Mouse (Mus musculus) layer of hippocampus, postnatal 25 days (tissue): ENCODE data around the gene Rnase2b. TPM values are rescaled to one million over a fixed set of nuclear protein-coding genes. Genes with fewer than 3 reads are reported as not detected.

ENCODE experiments used
- total RNA-seq, 2 experiments: library from RNA; stranded (reverse); gene quantifications; 2 replicates each; pipeline ENCODE4 v1.2.3; 2021

The Rnase2b gene
- total RNA-seq, 2 experiments from 2014 or later, result 0.37 TPM; not detected in 1

Other genes starting within 250 kb of the Rnase2b start
- 10 to 100 TPM; 34.6 to 37.0 TPM for gene Osgep, start 237.4 kb upstream of the Rnase2b start, total RNA-seq
- gene Apex1, start 237.3 kb upstream of the Rnase2b start, total RNA-seq, result 10 to 100 TPM; 67.4 to 75.4 TPM
- 10 to 100 TPM; 85.3 to 88.8 TPM for gene Pip4p1, start 231.4 kb upstream of the Rnase2b start, total RNA-seq
- gene Pnp, start 231.2 kb upstream of the Rnase2b start, total RNA-seq, result 10 to 100 TPM; 13.0 to 17.4 TPM
- gene Gm49342, start 217.7 kb upstream of the Rnase2b start, total RNA-seq, result 10 to 100 TPM in 1 of 2 experiments, 1 to 10 TPM in 1; 8.9 to 14.9 TPM
- gene Pnp2, start 206.3 kb upstream of the Rnase2b start, total RNA-seq, result 1 to 10 TPM in 1 of 2 experiments, under 1 TPM in 1; 0.62 to 1.1 TPM
- gene Rnase10, start 154.5 kb upstream of the Rnase2b start, total RNA-seq, result not detected
- not detected for gene Rnase9, start 120.4 kb upstream of the Rnase2b start, total RNA-seq
- not detected for gene Rnase11, start 112.1 kb upstream of the Rnase2b start, total RNA-seq
- gene Rnase12, start 104.6 kb upstream of the Rnase2b start, total RNA-seq, result not detected
- not detected for gene Olfr750, start 87.8 kb upstream of the Rnase2b start, total RNA-seq
- gene Rnase4, start 71.2 kb upstream of the Rnase2b start, total RNA-seq, result 10 to 100 TPM; 17.0 to 19.4 TPM
- gene Ang, start 71.1 kb upstream of the Rnase2b start, total RNA-seq, result 1 to 10 TPM; 3.4 to 4.7 TPM
- gene Eddm3b, start 47.8 kb upstream of the Rnase2b start, total RNA-seq, result not detected
- gene Rnase6, start 38.4 kb upstream of the Rnase2b start, total RNA-seq, result under 1 TPM in 1 of 2 experiments, not detected in 1; 0.25 TPM
- gene Rnase1, start 15.5 kb upstream of the Rnase2b start, total RNA-seq, result 1 to 10 TPM; 2.4 to 3.4 TPM
- not detected for gene Ang2, start 36.9 kb downstream of the Rnase2b start, total RNA-seq
- gene Ear14, start 41.1 kb downstream of the Rnase2b start, total RNA-seq, result not detected
- gene Rnase2a, start 93.9 kb downstream of the Rnase2b start, total RNA-seq, result not detected
- gene Gm7247, start 199.5 kb downstream of the Rnase2b start, total RNA-seq, result not detected
- gene Vmn2r88, start 248.6 kb downstream of the Rnase2b start, total RNA-seq, result not detected